Mouse (Mus musculus) right cerebral cortex, postnatal 36 days (tissue): ENCODE data around the gene Psmb3.
"Not testable (repeated sequence)": the region's sequence is repeated elsewhere in the genome, so short reads cannot be mapped to it uniquely, and the experiment has no call there.

Experiments used
- DNase-seq, 2 experiments: peaks; one replicate each; pipeline ENCODE4 v3.0.0; 2022; ENCODE audit warnings: low spot score in 2 of 2, mixed read lengths in 1 of 2

Gene Psmb3

GRCm38 (mm10) chr11:97695712-97696401 is 7.3 kb upstream of the Psmb3 start:
- no peak for DNase-seq

DNA sequence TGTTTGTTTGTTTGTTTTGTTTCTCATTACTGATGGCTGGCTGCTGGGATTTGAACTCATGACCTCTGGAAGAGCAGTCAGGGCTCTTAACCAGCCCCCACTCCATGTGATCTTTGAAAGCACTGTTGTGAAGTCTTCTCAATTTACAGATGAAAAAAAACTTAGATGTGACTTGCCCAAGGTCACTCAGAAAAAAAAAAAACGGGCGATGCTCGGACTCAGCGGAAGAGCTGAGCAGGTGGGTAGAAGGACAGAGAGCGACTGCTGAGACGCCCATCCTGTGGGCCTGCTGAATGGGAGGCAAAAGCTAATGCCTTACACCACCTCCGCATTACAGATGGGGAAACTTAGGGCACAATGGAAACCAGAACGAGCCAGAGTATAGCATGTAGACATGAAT is 6.5 kb upstream of the Psmb3 start:
- no peak for DNase-seq

DNA sequence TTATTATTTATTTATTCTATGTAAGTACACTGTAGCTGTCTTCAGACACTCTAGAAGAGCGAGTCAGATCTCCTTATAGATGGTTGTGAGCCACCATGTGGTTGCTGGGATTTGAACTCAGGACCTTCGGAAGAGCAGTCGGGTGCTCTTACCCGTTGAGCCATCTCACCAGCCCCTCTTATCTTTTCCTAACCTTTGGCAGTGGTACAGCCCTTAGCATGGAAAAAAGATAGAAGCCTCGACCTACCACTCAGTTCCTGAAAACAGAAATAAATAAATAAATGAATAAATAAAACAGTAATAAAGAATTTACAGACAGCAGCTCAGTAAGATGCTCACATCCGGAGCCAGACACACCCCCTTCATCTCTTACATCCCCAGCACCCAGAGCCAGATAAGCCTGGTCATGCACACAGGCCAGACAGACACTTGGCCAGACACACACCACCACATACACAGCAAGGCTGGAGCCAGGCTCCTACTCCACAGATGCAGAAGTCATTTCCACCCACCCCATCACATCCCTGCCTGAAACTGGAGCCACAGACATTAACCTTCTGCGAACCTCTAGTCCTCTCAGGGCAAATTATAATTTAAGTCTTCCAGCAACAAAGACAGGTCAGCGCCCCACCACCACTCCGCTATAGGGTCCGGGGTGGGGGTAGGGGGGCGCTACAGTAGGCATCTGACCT is 5.9 kb upstream of the Psmb3 start:
- no peak for DNase-seq

- no peak for DNase-seq
Observed at GRCm38 (mm10) chr11:97697891-97698529, 5.2 kb upstream of the Psmb3 start.

GRCm38 (mm10) chr11:97698741-97699611 is 4.2 kb upstream of the Psmb3 start:
- peak in 1 of 2 experiments; percentile 29 for DNase-seq

- peak; percentile 77 to 82 for DNase-seq
Observed at GRCm38 (mm10) chr11:97699626-97700002, 3.6 kb upstream of the Psmb3 start.

DNA sequence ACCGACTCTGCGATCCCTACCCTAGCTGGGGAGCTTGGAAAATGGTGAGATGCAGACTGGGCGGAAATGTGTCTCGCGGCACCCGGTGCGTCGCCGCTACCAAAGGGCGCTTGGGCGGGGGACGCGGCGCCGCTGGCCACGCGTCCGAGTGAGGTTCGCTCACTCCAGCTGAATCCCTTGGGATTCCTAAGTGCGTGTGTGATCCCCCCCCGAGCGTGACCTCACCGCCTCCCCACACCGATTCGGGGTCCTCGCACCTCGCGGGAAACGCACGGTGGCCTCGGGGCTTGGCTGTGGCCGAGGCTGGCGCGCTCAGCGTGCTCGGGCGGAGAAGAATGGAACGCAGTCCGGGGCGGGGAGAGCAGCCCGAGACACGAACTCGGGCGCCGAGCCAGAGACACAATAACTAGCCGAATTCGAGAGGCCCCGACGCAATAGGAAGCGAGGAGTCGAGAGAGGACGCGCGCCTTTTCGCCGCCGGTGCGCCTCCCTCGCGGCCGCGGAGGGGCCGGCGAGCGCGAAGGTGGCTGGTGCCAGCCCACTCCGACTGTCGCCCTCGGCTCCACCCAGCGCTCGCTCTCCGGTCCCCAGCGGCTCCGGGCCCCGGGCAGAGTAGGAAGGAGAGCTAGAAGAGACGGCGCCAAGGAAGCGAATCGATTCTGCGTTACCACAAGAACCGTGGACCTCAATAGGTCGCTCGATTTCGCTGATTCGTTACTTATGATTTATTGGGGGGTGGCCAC is 3.0 kb upstream of the Psmb3 start, which contains the start of gene Pcgf2:
Pcgf2 (minus strand) TSS at position 495 of the 743 bp plus-strand sequence.
- peak in 1 of 2 experiments; percentile 65 for DNase-seq

DNA sequence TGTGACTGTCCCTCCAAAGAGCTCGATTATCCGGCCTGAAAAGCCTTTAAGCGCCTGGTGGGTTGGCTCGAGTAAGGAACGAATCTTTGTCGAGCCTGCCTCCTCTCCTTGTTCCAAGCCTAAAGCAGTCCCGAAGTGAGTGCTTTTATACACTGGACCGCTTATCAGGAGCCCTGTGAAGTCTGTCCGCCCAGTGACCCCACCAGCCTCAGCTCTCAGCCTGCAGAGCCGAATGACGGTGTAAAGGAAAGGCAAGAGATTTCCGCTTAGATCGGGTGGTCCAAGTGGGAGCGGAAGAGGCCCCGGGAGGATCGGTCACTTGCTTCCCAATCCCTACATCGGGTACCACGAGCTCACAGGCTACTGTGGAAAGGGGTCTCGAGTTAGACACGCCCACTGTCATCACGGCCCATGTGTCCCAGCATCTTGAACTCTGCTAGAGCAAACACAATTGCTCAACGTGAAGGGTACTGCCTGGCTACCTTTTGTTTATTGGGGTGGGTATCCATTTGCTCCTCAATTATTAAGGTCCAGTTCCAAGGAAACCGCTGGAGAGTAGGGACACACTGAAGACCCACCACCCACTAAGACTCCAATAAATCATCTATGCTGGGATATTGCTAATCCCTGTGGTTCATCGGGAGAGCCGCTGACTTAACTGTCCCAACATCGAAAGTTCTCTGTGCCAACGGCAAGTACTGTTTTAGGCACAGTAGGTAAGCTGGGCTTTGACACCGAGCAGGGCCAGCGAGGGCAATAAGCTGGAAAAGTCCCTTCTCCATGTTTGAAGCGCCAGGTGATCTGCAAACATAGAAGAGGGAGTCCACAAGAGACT is 2.2 kb upstream of the Psmb3 start:
- DNase-seq = no peak

DNA sequence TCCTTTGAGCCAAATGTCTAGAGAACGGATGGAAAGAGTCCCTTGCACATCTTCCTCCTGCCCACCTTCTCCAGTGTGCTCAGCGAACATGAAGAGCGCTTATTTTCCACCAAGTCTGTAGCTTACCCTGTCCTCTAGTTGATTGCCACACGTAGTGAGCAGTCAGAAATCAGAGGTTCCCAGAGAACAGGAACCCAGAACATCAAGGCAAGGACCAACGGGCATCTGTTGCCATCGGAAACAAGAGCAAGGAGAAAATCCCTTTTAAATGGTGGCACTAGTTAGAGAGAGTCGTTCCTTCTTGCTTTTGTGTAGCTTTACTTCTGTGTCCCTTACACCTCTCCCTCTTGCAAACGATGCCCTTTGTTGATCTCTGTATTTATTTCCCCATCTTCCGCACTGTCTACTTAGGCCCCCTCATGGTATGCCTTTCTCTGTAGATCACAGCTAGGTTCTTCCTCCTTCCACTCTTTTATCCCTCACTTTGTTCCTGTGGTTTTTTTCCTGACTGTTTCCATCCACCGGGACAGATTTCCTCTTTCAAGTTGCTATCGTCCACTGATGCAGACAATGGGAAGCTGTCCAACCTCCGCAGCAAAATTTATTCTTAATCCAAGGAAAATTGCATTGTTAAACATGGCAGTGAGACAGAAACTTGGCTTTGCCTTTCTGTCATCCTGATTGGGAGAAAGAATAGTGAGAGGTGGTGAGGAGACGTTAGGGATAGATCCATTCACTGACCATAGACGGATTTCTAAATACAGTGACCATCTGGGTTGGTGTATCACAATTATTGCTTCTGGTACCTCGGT is 1.4 kb upstream of the Psmb3 start:
- DNase-seq = no peak

DNA sequence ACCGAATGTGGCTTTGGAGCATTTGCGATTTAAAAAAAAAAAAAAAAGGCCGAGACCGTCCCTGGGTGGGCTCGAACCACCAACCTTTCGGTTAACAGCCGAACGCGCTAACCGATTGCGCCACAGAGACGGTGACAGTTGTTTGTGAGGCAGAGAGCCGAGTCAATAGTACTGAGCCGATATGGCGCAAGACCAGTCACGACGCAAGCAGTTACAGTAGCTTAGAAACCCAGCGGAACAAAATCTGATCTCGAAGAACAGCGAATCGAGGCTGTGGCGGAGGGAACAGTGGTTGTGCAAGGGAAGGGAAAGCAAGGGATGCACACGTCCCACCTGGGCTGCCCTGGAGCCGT is 830 bp upstream of the Psmb3 start:
- peak; percentile 82 to 84 for DNase-seq

GRCm38 (mm10) chr11:97710067-97710466 is 6.9 kb downstream of the Psmb3 start:
- not testable (repeated sequence) for DNase-seq

DNA sequence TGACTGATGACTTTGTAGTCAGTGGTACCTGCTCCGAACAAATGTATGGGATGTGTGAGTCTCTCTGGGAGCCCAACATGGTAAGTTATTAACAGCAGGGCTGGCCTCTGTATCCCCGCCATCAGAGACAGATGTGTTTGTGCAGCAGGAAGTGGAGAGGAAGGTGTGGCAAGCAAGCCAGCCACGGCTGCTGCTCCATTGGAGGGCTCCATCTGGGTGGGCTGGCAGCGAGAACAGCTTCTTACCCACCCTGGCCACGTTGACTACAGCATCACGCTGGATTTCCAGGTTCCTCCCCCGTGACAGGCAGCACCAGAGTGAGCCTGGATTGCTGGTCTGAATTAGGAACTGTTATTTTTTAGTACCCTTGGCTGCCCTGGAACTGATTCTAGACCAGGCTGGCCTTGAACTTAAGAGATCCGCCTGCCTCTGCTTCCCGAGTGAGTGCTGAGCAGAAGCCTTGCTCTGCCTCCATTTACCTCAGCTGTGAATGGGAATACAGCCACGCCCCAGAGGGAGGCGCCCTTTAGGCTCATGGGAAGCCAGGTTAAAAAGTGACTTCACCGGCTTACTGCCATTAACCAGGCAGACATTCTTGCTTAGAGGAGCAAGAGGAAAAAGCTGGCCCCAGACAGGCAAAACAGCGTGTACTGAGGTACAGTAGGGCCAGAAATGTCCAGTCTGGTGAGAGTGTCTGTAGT is 8.2 kb downstream of the Psmb3 start:
- DNase-seq = no peak

- no peak for DNase-seq
Observed at GRCm38 (mm10) chr11:97712286-97712685, 9.1 kb downstream of the Psmb3 start.

GRCm38 (mm10) chr11:97713896-97714295 is 10.7 kb downstream of the Psmb3 start:
- no peak for DNase-seq

GRCm38 (mm10) chr11:97714356-97714755 is 11.2 kb downstream of the Psmb3 start:
- no peak for DNase-seq

DNA sequence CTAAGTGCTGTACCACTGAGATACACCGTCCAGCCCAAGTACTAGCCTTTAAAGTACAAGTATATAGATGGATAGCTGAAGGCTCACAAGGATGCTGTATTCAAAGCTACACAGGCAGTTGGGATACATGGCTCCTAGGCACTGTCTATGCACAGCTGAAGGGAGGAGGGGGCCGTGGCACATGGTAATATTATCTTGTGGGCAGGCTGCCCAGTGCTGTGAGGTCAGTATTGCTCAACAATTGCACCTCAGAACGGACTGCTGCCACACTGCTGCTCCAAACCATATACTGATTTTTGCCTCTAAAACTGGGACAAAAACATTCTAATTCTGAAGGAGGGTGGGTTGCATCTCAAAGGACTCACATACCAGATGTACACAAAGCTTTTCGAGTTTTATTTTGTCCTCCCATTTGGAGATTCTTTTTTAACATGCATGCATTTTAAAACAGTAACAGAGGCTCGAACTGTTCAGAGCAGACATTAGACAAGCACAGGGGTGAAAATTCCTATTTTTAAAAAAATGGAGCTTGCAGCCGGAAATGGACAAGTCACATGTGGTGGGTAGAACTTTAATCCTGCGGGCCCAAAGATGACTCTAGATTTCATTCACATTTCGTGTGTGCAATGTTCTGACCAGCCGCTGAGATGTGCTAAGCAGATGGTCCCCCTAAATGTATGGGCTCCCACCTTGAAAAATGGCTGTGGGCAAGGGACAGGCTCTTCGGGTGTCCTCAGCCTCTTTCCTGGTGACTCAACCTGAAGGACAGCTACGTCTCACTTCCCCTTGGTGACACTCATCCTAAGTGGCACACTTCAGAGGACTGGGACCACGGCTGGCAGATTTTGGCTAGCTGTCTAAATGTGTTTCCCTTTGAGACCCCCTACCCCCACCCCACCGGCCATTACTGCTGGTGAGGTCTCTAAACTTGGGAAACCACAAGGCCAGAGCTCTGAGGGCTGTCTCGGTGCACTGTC is 11.9 kb downstream of the Psmb3 start:
- DNase-seq = no peak

- DNase-seq = no peak
Observed at GRCm38 (mm10) chr11:97716021-97716420, 12.8 kb downstream of the Psmb3 start.
